Mouse (Mus musculus) embryonic facial prominence, embryonic 15.5 days (tissue): Measurements from ENCODE around the gene Mmp25. TPM values are rescaled to one million over a fixed set of nuclear protein-coding genes. Genes with fewer than 3 reads are reported as not detected.
A peak's percentile ranks its signal among the peaks of the same experiment; 100 is the strongest.

ENCODE experiments used
- ATAC-seq: fragments of 200-750 bp; cut with Nextera tagmentation; 2 replicates; pipeline ENCODE4 v1.8.0; 2017; ENCODE audit warnings: low read depth, moderate TSS enrichment; ENCODE audit not compliant: insufficient number of reproducible peaks, low FRiP score, low TSS enrichment
- H3K27ac ChIP-seq: fragments of 300-500 bp; sonication (generic); replicated peaks from 2 replicates; pipeline ENCODE4 v1.5.1; 2015; ENCODE audit warnings: mild to moderate bottlenecking, inconsistent platforms
- H3K27me3 ChIP-seq: fragments of 300-500 bp; sonication (generic); 2 replicates; pipeline ENCODE4 v1.6.1; 2015; ENCODE audit warnings: inconsistent platforms
- H3K36me3 ChIP-seq: fragments of 300-500 bp; sonication (generic); 2 replicates; pipeline ENCODE4 v1.6.1; 2015; ENCODE audit warnings: mild to moderate bottlenecking, inconsistent platforms
- H3K4me1 ChIP-seq: fragments of 300-500 bp; sonication (generic); 2 replicates; pipeline ENCODE4 v1.6.1; 2015; ENCODE audit warnings: inconsistent platforms
- H3K4me2 ChIP-seq: fragments of 300-500 bp; sonication (generic); replicated peaks from 2 replicates; pipeline ENCODE4 v1.6.1; 2015; ENCODE audit warnings: mild to moderate bottlenecking, inconsistent platforms
- H3K4me3 ChIP-seq: fragments of 300-500 bp; sonication (generic); replicated peaks from 2 replicates; pipeline ENCODE4 v1.5.1; 2015; ENCODE audit warnings: mild to moderate bottlenecking, inconsistent platforms
- H3K9ac ChIP-seq: fragments of 300-500 bp; sonication (generic); 2 replicates; pipeline ENCODE4 v1.6.1; 2015; ENCODE audit warnings: inconsistent platforms
- H3K9me3 ChIP-seq: fragments of 300-500 bp; sonication (generic); replicated peaks from 2 replicates; pipeline ENCODE4 v1.6.1; 2016; ENCODE audit warnings: inconsistent platforms
- WGBS: fragments of 180-500 bp; shearing (Covaris S2); methylation state at CpG from one replicate; pipeline ENCODE4 v1.1.7; 2015; 5-methylcytosine and 5-hydroxymethylcytosine counted together
- polyA plus RNA-seq: library from polyadenylated mRNA; unstranded; fragments of >200 nt; fragmentation: Nextera tagmentation; extraction: Ambion mirVana; gene quantifications from 2 replicates; pipeline ENCODE4 v1.2.1, GENCODE M21; 2015

The Mmp25 gene
- polyA plus RNA-seq, 1 experiment from 2014 or later = 0.76 TPM

GRCm38 (mm10) chr17:23676473-23677031, 31.5 kb upstream of the Mmp25 start:
- Histone ChIP-seq H3K36me3 (no peaks in the 10 kb centered on the region), H3K4me1 (peaks cover 47% of the 10 kb centered on the region), H3K9ac (peak overlapping the region; percentile 29; the same call in 1 of the 2 replicates), H3K9me3 (no peaks in the 10 kb centered on the region), H3K4me3 (peak overlapping the region; percentile 73), H3K27me3 (peaks cover 34% of the 10 kb centered on the region), H3K4me2 (peak overlapping the region; percentile 97), H3K27ac (peak overlapping the region; percentile 51)
- under 1% methylated on average over 37 of the region's 37 CpGs for WGBS
- ATAC-seq = no peak

GRCm38 (mm10) chr17:23675564-23676281, 30.6 kb upstream of the Mmp25 start:
- peaks cover 26% of the 10 kb centered on the region for H3K27me3 ChIP-seq
- H3K4me1 ChIP-seq = peaks cover 47% of the 10 kb centered on the region
- peaks cover under 1% of the 10 kb centered on the region; the same call in 1 of the 2 replicates for H3K36me3 ChIP-seq
- peak overlapping the region; percentile 76 for H3K27ac ChIP-seq
- H3K4me2 ChIP-seq = peak overlapping the region; percentile 97
- no peak overlapping the region for H3K9ac ChIP-seq
- no peak for ATAC-seq
- peak overlapping the region; percentile 73 for H3K4me3 ChIP-seq
- no peaks in the 10 kb centered on the region for H3K9me3 ChIP-seq
- 9% methylated on average over 15 of the region's 15 CpGs for WGBS

GRCm38 (mm10) chr17:23675127-23675526, 30.1 kb upstream of the Mmp25 start:
- Histone ChIP-seq H3K27ac (peak overlapping the region; percentile 86), H3K9ac (no peak overlapping the region), H3K4me1 (peaks cover 47% of the 10 kb centered on the region), H3K4me2 (peak overlapping the region; percentile 97), H3K27me3 (peaks cover 20% of the 10 kb centered on the region), H3K4me3 (peak overlapping the region; percentile 73), H3K9me3 (no peaks in the 10 kb centered on the region), H3K36me3 (peaks cover 5% of the 10 kb centered on the region; the same call in 1 of the 2 replicates)
- 25% methylated on average over 5 of the region's 5 CpGs for WGBS
- no peak for ATAC-seq

- H3K27me3 ChIP-seq = peaks cover 13% of the 10 kb centered on the region
- no peaks in the 10 kb centered on the region for H3K9me3 ChIP-seq
- WGBS = 23% methylated on average over 9 of the region's 9 CpGs
- H3K27ac ChIP-seq = peak overlapping the region; percentile 86
- peak overlapping the region; percentile 97 for H3K4me2 ChIP-seq
- peak overlapping the region; percentile 59 for H3K9ac ChIP-seq
- peaks cover 46% of the 10 kb centered on the region for H3K4me1 ChIP-seq
- ATAC-seq = no peak
- peaks cover 12% of the 10 kb centered on the region for H3K36me3 ChIP-seq
- H3K4me3 ChIP-seq = peak overlapping the region; percentile 73
Measured at GRCm38 (mm10) chr17:23674271-23674952, 29.3 kb upstream of the Mmp25 start.

GRCm38 (mm10) chr17:23673424-23674073, 28.5 kb upstream of the Mmp25 start, which contains the start of the genes Hcfc1r1 and Thoc6:
Gene Hcfc1r1, plus strand, starts transcription at chr17:23673596.
Gene Thoc6, minus strand, starts transcription at chr17:23673882.
- peak within 1 kb of the TSS; percentile 59 for H3K9ac ChIP-seq
- peak; percentile 90 for ATAC-seq
- H3K4me3 ChIP-seq = peak within 1 kb of the TSS; percentile 73
- peaks cover 21% of the 10 kb centered on the region for H3K36me3 ChIP-seq
- peak within 1 kb of the TSS; percentile 97 for H3K4me2 ChIP-seq
- peaks cover 4% of the 10 kb centered on the region for H3K27me3 ChIP-seq
- H3K27ac ChIP-seq = peak within 1 kb of the TSS; percentile 86
- WGBS = 0% methylated on average over 45 of the region's 45 CpGs
- H3K9me3 ChIP-seq = no peaks in the 10 kb centered on the region
- peaks cover 42% of the 10 kb centered on the region for H3K4me1 ChIP-seq

GRCm38 (mm10) chr17:23672761-23673160, 27.7 kb upstream of the Mmp25 start:
- H3K27me3 ChIP-seq = no peaks in the 10 kb centered on the region
- 0 out of 2 replicates have a peak overlapping the region, but pooled peaks have one; percentile 44 for H3K9ac ChIP-seq
- no peaks in the 10 kb centered on the region for H3K9me3 ChIP-seq
- H3K4me3 ChIP-seq = peak overlapping the region; percentile 73
- H3K4me1 ChIP-seq = peaks cover 41% of the 10 kb centered on the region
- H3K4me2 ChIP-seq = peak overlapping the region; percentile 97
- H3K36me3 ChIP-seq = peaks cover 22% of the 10 kb centered on the region
- ATAC-seq = no peak
- WGBS = 63% methylated on average over 3 of the region's 3 CpGs
- no peak overlapping the region for H3K27ac ChIP-seq

GRCm38 (mm10) chr17:23671519-23671918, 26.4 kb upstream of the Mmp25 start:
- Histone ChIP-seq H3K9me3 (no peaks in the 10 kb centered on the region), H3K4me3 (no peak overlapping the region), H3K36me3 (peaks cover 33% of the 10 kb centered on the region), H3K4me1 (peaks cover 33% of the 10 kb centered on the region), H3K9ac (no peak overlapping the region), H3K27me3 (no peaks in the 10 kb centered on the region), H3K27ac (no peak overlapping the region), H3K4me2 (no peak overlapping the region)
- WGBS = 92% methylated on average over 3 of the region's 3 CpGs
- ATAC-seq = no peak

GRCm38 (mm10) chr17:23670516-23671074, 25.5 kb upstream of the Mmp25 start:
- no peak overlapping the region for H3K9ac ChIP-seq
- no peak overlapping the region for H3K4me2 ChIP-seq
- H3K4me1 ChIP-seq = peaks cover 24% of the 10 kb centered on the region
- 88% methylated on average over 7 of the region's 7 CpGs for WGBS
- H3K27me3 ChIP-seq = no peaks in the 10 kb centered on the region
- no peak for ATAC-seq
- no peak overlapping the region for H3K27ac ChIP-seq
- H3K4me3 ChIP-seq = no peak overlapping the region
- H3K36me3 ChIP-seq = peaks cover 36% of the 10 kb centered on the region
- H3K9me3 ChIP-seq = no peaks in the 10 kb centered on the region

GRCm38 (mm10) chr17:23665511-23665910, 20.4 kb upstream of the Mmp25 start:
- peaks cover 15% of the 10 kb centered on the region for H3K4me1 ChIP-seq
- WGBS = 77% methylated on average over 14 of the region's 14 CpGs
- no peaks in the 10 kb centered on the region for H3K9me3 ChIP-seq
- H3K36me3 ChIP-seq = peaks cover 34% of the 10 kb centered on the region
- H3K9ac ChIP-seq = no peak overlapping the region
- no peak overlapping the region for H3K27ac ChIP-seq
- peaks cover 25% of the 10 kb centered on the region for H3K27me3 ChIP-seq
- no peak for ATAC-seq
- H3K4me3 ChIP-seq = no peak overlapping the region
- H3K4me2 ChIP-seq = no peak overlapping the region

- H3K27me3 ChIP-seq = peaks cover 34% of the 10 kb centered on the region
- no peaks in the 10 kb centered on the region for H3K9me3 ChIP-seq
- H3K4me2 ChIP-seq = 0 out of 2 replicates have a peak overlapping the region, but pooled peaks have one; percentile 10
- H3K36me3 ChIP-seq = peaks cover 26% of the 10 kb centered on the region
- 7% methylated on average over 5 of the region's 5 CpGs for WGBS
- no peak overlapping the region for H3K9ac ChIP-seq
- no peak overlapping the region for H3K27ac ChIP-seq
- no peak overlapping the region for H3K4me3 ChIP-seq
- ATAC-seq = no peak
- H3K4me1 ChIP-seq = peaks cover 19% of the 10 kb centered on the region
Measured at GRCm38 (mm10) chr17:23664556-23665021, 19.5 kb upstream of the Mmp25 start.
